Mouse (Mus musculus) gastrocnemius, postnatal 14 days (tissue): ENCODE data around the gene Ankmy1. TPM values are rescaled to one million over a fixed set of nuclear protein-coding genes. Genes with fewer than 3 reads are reported as not detected.

ENCODE experiments used
- DNase-seq: peaks from one replicate; pipeline ENCODE4 v3.0.0; 2021; ENCODE audit warnings: mixed read lengths
- intact Hi-C: fragments of 180-260 bp; cut with DNase I; formaldehyde crosslinking; loops from one replicate; pipeline ENCODE4 v1.15.1; 2025; ENCODE audit warnings: low total_unique reads
- total RNA-seq, 2 experiments: library from RNA; stranded (reverse); gene quantifications; 2 replicates each; pipeline ENCODE4 v1.2.3; 2021

Ankmy1 gene
- total RNA-seq, 2 experiments from 2014 or later: 0.14 to 0.22 TPM

DNA sequence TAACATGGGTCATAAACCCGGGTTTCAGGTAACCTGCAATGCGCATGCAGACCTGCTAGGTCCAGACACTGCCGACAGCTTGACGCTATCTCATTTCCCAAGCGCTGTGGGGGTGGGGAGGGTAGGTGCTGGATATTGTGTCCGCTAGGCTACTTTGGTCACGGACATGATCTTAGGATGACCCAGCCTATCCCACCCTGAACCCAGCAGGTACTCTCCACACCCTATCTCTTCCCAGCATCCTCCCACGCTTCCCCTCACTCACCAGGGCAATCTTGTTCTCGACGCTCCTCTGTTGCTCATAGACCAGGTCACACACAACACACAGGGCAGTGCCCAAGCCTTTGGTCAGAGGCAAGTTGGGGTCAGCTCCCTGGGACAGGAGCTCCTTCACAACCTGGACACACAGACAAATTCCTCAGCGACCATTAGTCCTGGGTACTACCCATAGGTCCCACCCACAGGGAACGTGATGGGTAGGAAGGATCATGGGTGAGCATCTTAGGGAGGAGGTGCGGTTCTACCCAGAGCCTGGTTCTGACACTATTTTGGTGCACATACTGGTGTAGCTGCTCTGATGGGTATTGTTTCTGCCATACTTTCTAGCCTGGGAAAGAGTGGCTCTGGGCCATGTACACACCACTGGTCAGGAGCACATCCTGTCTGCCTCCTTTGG is 24.5 kb downstream of the Ankmy1 start:
- no peak for DNase-seq
- intact Hi-C loops: no loop called here

DNA sequence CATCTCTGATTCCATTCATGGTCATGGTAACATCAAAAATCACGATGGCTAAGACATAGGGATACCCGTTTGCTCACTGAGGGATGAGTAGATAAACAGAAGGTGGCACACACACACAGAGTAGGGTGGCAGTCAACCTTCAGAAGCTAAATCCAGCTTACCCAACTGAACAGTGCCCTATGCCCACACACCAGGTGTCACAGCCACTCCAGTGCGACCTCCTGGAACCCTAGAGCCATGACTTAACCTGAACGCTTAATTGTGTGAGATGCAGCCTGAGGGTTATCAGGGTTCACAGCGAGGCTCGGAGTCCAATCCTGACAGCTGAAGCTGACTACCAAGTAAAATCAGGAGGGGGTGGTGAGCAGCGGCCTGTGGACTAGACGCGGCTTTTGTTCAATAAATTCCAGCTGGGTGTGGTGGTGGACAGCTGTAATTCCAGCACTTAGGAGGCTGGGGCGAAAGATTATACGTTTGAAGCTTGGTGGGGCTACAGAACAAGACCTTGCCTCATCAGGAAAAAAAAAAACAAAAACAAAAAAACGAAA is 25.2 kb downstream of the Ankmy1 start:
- intact Hi-C loops: no loop called here
- DNase-seq: no peak

DNA sequence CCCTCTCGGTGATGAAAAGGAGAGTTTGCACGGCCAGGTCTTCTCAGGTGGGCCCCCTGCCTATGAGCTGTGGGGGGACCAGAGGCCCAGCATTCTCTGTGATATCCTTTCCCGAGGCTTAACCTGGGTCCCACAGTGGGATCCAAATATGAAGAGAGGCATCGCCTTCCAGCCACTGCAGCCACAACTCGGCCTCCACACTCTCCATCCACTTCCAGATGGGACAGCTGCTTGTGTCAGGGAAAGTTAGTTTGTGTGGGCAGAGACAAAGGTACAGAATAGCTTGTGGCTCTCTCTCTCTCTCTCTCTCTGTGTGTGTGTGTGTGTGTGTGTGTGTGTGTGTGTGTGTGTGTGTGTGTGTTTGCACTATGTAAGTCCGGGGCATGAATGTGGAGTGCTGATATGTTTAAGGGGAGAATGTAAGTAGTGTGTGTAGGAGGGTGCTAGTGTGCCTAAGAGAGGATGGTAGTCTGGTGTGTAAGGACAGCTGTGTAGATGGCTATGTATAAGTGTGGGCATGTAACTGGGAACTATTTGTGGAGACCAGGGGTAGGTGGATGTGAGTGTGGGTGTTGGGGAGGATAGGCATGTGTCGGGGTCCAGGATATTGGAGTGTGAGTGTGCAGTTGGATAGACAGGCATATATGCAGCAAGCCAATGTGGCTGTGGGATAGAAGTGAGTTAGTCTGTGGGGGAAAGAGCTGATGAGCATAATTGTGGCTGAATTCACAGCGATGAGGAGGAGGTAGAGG is 27.2 kb downstream of the Ankmy1 start:
- intact Hi-C loops: no loop called here
- DNase-seq: no peak

DNA sequence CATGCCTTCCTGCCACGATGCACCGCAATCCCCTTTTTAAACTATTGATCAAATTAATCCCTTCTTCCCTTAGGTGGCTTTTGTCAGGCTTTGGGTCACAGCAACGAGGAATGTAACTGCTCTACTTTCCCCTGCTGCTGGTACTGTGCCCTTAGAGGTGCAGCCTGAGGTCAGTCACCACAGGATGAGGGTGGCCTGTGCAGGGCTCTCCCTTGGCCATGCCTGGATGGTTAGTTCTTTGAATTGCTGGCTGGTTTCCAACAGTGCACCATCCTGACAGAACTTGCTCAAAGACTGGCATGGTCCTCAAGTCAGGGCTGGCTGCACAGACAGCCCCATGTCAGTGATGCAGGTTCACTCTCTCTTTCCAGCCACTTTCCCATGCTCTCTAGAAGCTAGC is 28.7 kb downstream of the Ankmy1 start:
- intact Hi-C loops: no loop called here
- no peak for DNase-seq

- intact Hi-C loops: no loop called here
- no peak for DNase-seq
Observed at GRCm38 (mm10) chr1:92872666-92873065, 30.0 kb downstream of the Ankmy1 start.

DNA sequence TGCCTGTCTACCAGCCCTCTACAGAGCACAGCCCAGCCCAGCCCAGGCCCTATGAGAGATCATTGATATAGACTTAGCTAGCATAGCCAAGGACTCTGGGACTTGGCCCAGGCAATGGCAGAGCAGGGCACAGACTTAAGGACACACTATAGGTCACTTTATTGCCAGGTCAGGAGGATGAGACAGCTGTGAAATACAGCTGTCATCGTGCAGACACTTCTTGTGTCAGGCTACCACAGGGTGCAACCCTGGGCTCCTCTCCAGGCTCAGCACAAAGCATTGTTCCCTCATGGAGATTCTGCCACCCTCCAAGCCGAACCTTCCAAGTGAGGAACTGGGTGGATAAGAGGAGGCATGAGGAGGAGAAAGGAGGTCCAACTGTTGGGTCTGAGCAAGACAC is 32.7 kb downstream of the Ankmy1 start:
- DNase-seq: no peak
- intact Hi-C loops: no loop called here

DNA sequence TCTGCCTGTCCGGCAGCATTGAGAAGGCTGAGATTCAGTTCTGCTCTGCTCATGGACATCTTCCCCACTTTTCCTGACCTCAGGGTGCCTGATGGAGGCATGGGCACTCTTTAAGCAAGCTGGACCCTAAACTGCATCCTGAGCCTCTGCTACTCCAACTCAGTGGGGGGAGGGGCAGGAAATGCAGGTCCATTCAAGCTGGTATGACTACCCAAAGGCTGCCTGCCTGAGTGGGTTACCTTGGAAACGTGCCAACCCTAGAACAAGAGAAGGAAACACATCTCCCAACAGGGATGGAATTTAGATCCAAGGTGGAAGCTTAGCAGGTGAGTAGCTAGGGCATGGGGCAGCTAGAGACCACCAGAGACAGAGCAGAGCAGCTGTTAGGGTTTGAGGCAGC is 36.5 kb downstream of the Ankmy1 start:
- intact Hi-C loops: no loop called here

GRCm38 (mm10) chr1:92863268-92863667 is 39.4 kb downstream of the Ankmy1 start:
- intact Hi-C loops: no loop called here
- no peak for DNase-seq

More for the DNA sequence above, 36.5 kb downstream of the Ankmy1 start:
- DNase-seq: no peak

DNA sequence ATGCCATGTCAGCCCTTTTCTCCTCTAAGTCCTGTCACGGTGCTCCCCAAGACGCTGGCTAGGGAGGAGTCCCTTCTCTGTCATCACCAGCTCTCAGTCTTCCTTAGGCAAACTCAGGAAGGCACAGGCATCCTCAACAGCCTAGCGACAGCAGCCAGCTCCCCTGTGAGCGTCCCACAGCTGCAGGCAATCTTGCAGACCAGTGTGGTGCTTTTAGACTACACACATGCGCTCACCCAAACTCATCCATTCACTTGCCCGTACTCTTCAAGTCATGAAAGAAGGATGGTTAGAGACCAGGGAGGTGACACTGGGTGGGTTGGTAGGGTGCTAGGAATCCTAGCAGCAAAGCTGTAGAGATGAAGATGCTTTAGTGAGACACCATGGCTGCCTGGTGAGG is 41.2 kb downstream of the Ankmy1 start:
- intact Hi-C loops: no loop called here

DNA sequence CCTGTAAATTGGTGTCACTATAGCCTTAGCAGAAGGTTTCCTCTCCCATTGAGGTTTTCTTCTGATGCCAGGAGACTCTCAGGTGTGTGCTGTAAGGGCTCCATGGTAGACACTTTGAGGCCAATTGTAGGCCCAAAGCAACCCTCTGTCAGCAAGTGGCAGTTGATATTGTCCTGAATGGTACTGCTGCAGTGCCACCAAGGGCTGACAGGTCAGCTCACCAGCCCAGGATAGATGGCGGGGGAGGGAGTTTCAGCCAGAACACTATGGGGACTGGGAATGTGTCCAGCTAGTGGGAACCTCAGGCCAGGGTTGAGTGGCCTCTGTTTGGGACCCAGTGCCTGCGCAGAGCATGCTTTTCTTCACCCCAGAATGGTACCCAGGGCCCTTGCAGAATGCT is 50.3 kb downstream of the Ankmy1 start:
- DNase-seq: no peak
- intact Hi-C loops: loop anchor here (5.0 kb wide), 1 partner anchor 40 kb away; no protein-coding TSS in a partner anchor

More for the DNA sequence above, 41.2 kb downstream of the Ankmy1 start:
- DNase-seq: no peak

DNA sequence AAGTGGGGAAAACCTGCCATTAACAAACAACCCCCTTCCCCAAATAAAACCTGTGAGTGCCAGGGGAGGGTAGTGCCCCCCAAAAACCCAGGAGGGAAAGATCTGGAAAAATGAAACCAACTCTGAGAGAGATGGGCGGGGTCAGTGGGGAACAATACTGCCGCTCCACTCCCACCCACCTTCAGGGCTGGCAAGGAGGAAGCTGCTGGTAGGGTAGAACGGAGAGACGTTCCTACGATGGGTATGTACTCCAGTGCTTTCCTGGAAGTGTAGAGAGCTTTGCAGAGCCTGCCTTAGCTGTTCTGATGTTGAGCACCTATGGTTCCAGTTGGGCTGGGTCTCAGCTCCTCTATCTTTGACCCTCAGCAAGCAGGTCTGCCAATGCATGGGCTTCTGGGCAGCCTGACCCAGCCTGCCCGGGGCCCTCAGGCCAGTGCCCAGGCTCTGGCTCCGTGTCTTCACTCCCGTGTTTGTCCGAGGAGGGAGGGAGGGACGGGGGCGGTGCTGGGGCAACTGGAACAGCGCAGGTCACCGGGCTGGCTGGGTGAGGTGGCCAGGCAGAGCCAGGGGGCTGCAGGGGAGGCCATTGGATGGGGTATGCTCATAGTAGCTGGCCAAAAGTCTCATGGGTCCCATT is 52.6 kb downstream of the Ankmy1 start:
- intact Hi-C loops: loop anchor here (5.0 kb wide), 1 partner anchor 42 kb away; no protein-coding TSS in a partner anchor
- no peak for DNase-seq

GRCm38 (mm10) chr1:92849491-92849890 is 53.2 kb downstream of the Ankmy1 start:
- intact Hi-C loops: no loop called here
- no peak for DNase-seq

DNA sequence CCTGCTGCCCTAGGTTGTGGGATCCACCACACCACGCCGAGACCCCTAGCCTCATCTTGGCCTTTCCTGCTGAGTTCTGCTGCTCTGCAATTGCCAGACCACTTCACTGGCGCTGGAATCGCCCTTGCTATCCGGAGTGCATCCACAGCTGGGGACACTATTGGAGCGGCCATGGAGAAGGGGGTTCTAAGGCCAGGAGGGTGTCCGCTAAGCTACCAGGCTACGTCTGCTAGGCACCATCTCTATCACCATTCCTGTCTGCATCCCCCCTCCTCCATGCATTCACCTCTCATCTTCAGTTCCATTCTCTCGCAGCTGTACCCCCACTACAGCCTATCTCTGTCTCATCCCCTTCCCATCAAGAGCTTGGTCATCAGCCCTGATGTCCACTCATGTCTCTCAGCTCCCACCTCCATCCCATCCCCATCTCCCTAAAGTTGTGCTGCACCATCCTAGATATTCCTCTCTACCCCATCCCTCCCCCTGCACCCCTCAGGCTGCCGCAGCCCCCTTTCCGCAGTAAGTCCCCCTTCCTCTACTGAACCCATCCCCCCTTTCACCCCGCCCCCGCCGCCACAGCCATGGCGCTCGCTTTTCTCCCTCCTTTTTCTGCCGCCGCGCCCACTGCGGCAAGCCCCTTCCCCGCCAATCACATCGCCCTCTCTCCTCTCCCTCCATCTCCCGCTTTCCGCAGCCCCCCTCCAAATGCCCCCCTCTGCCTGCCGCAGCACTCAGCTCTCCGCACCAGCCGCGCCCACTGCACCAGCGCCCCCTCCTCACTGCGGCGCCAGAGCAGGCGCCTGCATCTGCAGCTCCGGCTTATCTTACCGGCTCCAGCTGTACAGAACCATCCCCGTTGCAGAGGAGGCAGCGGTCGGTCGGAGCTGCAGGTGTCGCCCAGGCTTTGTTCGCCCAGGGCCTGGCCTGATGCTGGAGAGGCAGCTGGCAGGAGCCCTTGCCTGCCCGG is 54.5 kb downstream of the Ankmy1 start:
- DNase-seq: no peak
- intact Hi-C loops: no loop called here

DNA sequence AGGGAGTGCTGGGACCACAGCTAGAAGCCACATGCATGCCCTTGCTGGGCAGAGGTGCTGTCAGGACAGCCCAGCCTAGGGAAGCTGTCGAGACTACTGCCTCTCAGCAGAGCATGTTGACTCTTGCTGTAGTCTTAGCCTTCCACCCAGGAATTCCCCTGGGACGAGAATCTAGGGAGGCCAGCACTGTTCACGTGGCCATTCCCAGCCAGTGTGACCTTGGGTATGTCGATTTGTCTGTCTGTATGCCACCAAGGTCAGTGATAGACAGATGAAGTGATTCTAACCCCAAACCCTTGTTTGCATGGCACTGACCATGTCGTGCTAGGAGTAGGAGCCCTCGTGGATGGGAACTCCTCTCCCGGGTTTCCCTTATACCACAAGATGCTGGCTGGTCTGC is 56.8 kb downstream of the Ankmy1 start:
- intact Hi-C loops: no loop called here
- DNase-seq: no peak

GRCm38 (mm10) chr1:92841427-92841826 is 61.3 kb downstream of the Ankmy1 start:
- intact Hi-C loops: no loop called here

DNA sequence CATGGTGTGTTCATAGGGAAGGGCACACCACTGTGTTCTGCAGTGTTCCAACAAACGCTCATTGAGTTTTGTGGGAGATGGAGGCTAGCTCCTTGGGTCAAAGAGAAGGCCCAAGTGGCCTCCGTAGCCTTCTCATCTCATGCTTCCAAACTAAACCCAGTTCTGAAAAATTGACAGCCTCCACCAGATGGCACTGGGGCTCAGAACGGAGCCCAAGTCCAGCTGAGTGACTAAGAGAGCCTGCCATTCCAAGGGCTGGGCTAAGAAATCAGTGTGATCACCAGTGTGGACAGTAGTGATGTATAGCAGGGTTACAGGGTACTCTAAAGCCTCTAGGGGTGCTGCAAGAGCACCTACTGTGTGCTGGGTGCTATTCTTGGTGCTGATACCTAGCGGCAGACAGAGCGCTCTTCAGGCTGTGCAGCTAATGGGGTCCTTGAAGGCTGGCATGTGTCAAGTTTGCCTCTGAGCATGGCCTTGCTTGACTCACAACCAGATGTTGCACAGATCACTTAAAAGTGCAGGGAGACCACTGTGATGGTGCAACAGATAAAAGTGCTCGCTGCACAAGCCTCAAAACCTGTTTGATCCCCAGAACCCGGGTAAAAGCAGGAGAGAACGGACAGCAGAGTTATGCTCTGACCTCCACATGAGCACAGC is 62.3 kb downstream of the Ankmy1 start:
- no peak for DNase-seq

More at GRCm38 (mm10) chr1:92841427-92841826, 61.3 kb downstream of the Ankmy1 start:
- DNase-seq: no peak

GRCm38 (mm10) chr1:92839211-92839610 is 63.5 kb downstream of the Ankmy1 start:
- no peak for DNase-seq

More for the DNA sequence above, 62.3 kb downstream of the Ankmy1 start:
- intact Hi-C loops: no loop called here

DNA sequence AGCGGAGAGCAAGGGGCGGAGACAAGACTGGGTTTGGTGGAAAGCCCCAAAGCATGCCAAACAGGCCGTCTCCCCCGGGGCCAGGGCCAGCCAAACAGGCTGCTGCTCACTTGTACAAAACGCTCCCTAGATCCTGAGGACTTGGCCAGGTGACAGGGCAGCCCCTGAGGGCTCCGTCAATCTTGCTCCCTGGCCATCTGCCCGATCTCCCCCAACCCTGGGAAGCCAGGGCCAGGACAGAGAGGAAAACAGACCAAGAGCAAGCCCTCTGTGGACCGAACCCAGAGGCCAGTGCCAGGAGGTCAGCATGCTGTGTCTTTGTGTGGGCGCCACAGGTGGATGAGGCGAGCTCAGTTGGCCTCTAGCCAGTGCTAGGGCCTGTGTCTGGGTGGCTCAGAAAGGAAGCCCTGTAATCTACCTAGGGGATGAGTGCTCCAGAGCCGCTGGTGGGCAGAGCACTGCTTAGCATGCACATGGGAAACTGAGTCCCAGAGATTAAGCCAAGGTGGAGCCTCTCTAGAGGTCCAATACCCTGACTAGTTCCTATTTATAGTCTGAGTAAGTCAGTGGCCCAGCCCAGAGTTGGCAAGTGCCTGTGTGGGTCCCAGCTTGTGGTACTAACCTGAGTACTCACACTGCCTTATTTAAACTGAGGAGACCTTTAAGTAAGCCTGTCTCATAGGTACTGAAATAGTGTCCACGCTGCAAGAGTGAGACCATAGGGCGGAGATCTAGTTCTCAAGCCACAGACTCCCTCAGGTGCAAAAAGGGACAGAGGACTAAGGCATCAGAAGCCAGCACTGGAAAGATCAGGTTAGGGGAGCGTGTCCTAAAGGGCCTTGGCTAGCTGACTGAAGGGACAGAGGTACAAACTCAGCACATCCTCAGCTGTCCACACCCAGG is 64.5 kb downstream of the Ankmy1 start:
- peak; percentile 55 for DNase-seq
- intact Hi-C loops: no loop called here

More at GRCm38 (mm10) chr1:92839211-92839610, 63.5 kb downstream of the Ankmy1 start:
- intact Hi-C loops: no loop called here
